Mouse (Mus musculus): ENCODE measurements around the gene Ubac1. TPM values are rescaled to one million over a fixed set of nuclear protein-coding genes. Genes with fewer than 3 reads are reported as not detected.

The Ubac1 gene
- polyA plus RNA-seq, 1 experiment from 2014 or later = 119 TPM

GRCm38 (mm10) chr2:26020714-26021560 lies 610 bp downstream of the Ubac1 start:
- Histone ChIP-seq H3K4me3 (peak overlapping the region; percentile 89), H3K9ac (replicated peaks) (peak overlapping the region; percentile 84), H3K27ac (replicated peaks) (peak overlapping the region; percentile 83), H3K36me3 (0 out of 2 replicates have a peak, but pooled peaks cover 5% of the 10 kb centered on the region), H3K4me2 (replicated peaks) (peak overlapping the region; percentile 96), H3K9me3 (no peaks in the 10 kb centered on the region), H3K27me3 (no peaks in the 10 kb centered on the region), H3K4me1 (peaks cover 24% of the 10 kb centered on the region)
- WGBS = 2% methylated on average over 38 of the region's 38 CpGs
- ATAC-seq (replicated peaks) = peak; percentile 39

GRCm38 (mm10) chr2:26019923-26020322 lies 1.6 kb downstream of the Ubac1 start:
- Histone ChIP-seq H3K9me3 (no peaks in the 10 kb centered on the region), H3K4me3 (no peak overlapping the region), H3K27ac (replicated peaks) (no peak overlapping the region), H3K27me3 (no peaks in the 10 kb centered on the region), H3K9ac (replicated peaks) (no peak overlapping the region), H3K36me3 (peaks cover 14% of the 10 kb centered on the region), H3K4me2 (replicated peaks) (peak overlapping the region; percentile 96; the same call in 1 of the 2 replicates), H3K4me1 (peaks cover 24% of the 10 kb centered on the region)
- WGBS = 80% methylated on average over 3 of the region's 3 CpGs
- ATAC-seq (replicated peaks) = no peak

GRCm38 (mm10) chr2:26017326-26017725 lies 4.2 kb downstream of the Ubac1 start:
- H3K27ac ChIP-seq (replicated peaks) = no peak overlapping the region
- H3K4me2 ChIP-seq (replicated peaks) = no peak overlapping the region
- peaks cover 35% of the 10 kb centered on the region for H3K36me3 ChIP-seq
- ATAC-seq (replicated peaks) = no peak
- H3K4me1 ChIP-seq = peaks cover 24% of the 10 kb centered on the region
- H3K4me3 ChIP-seq = no peak overlapping the region
- no peaks in the 10 kb centered on the region for H3K27me3 ChIP-seq
- no peak overlapping the region for H3K9ac ChIP-seq (replicated peaks)
- no peaks in the 10 kb centered on the region for H3K9me3 ChIP-seq
- 74% methylated on average over 4 of the region's 4 CpGs for WGBS

- Histone ChIP-seq H3K9ac (replicated peaks) (no peak overlapping the region), H3K4me3 (no peak overlapping the region), H3K36me3 (peaks cover 57% of the 10 kb centered on the region), H3K4me1 (no peaks in the 10 kb centered on the region), H3K4me2 (replicated peaks) (no peak overlapping the region), H3K27ac (replicated peaks) (no peak overlapping the region), H3K9me3 (no peaks in the 10 kb centered on the region), H3K27me3 (no peaks in the 10 kb centered on the region)
- ATAC-seq (replicated peaks) = no peak
- 97% methylated on average over 3 of the region's 3 CpGs for WGBS
Observed at GRCm38 (mm10) chr2:26013674-26014073, 7.9 kb downstream of the Ubac1 start.

GRCm38 (mm10) chr2:26011420-26011819 lies 10.1 kb downstream of the Ubac1 start:
- Histone ChIP-seq H3K4me3 (no peak overlapping the region), H3K4me2 (replicated peaks) (no peak overlapping the region), H3K27me3 (no peaks in the 10 kb centered on the region), H3K4me1 (no peaks in the 10 kb centered on the region), H3K9ac (replicated peaks) (no peak overlapping the region), H3K9me3 (no peaks in the 10 kb centered on the region), H3K36me3 (peaks cover 78% of the 10 kb centered on the region), H3K27ac (replicated peaks) (no peak overlapping the region)
- WGBS = 73% methylated on average over 1 of the region's 1 CpGs
- no peak for ATAC-seq (replicated peaks)

GRCm38 (mm10) chr2:26002001-26002400 lies 19.5 kb downstream of the Ubac1 start:
- Histone ChIP-seq H3K4me3 (no peak overlapping the region), H3K9ac (replicated peaks) (no peak overlapping the region), H3K36me3 (peaks cover 79% of the 10 kb centered on the region), H3K4me1 (no peaks in the 10 kb centered on the region), H3K27me3 (no peaks in the 10 kb centered on the region), H3K27ac (replicated peaks) (no peak overlapping the region), H3K4me2 (replicated peaks) (no peak overlapping the region), H3K9me3 (no peaks in the 10 kb centered on the region)
- WGBS = 64% methylated on average over 2 of the region's 2 CpGs
- no peak for ATAC-seq (replicated peaks)

- Histone ChIP-seq H3K9ac (replicated peaks) (no peak overlapping the region), H3K4me2 (replicated peaks) (no peak overlapping the region), H3K27ac (replicated peaks) (no peak overlapping the region), H3K4me3 (no peak overlapping the region), H3K4me1 (no peaks in the 10 kb centered on the region), H3K27me3 (no peaks in the 10 kb centered on the region), H3K9me3 (no peaks in the 10 kb centered on the region), H3K36me3 (peaks cover 70% of the 10 kb centered on the region)
- ATAC-seq (replicated peaks) = no peak
- WGBS = 93% methylated on average over 5 of the region's 5 CpGs
Observed at GRCm38 (mm10) chr2:26001136-26001535, 20.4 kb downstream of the Ubac1 start.

GRCm38 (mm10) chr2:25997716-25998115 lies 23.8 kb downstream of the Ubac1 start:
- WGBS = 93% methylated on average over 3 of the region's 3 CpGs
- H3K4me2 ChIP-seq (replicated peaks) = no peak overlapping the region
- no peak for ATAC-seq (replicated peaks)

GRCm38 (mm10) chr2:25994791-25995190 lies 26.8 kb downstream of the Ubac1 start:
- 86% methylated on average over 3 of the region's 3 CpGs for WGBS
- ATAC-seq (replicated peaks) = no peak
- Histone ChIP-seq H3K9me3 (no peaks in the 10 kb centered on the region), H3K9ac (replicated peaks) (no peak overlapping the region), H3K4me3 (no peak overlapping the region), H3K27me3 (no peaks in the 10 kb centered on the region), H3K36me3 (peaks cover 24% of the 10 kb centered on the region), H3K4me2 (replicated peaks) (no peak overlapping the region), H3K27ac (replicated peaks) (no peak overlapping the region), H3K4me1 (0 out of 2 replicates have a peak, but pooled peaks cover 2% of the 10 kb centered on the region)

More at GRCm38 (mm10) chr2:25997716-25998115, 23.8 kb downstream of the Ubac1 start:
- Histone ChIP-seq H3K9me3 (no peaks in the 10 kb centered on the region), H3K36me3 (peaks cover 40% of the 10 kb centered on the region), H3K4me3 (no peak overlapping the region), H3K9ac (replicated peaks) (no peak overlapping the region), H3K4me1 (0 out of 2 replicates have a peak, but pooled peaks cover under 1% of the 10 kb centered on the region), H3K27ac (replicated peaks) (no peak overlapping the region), H3K27me3 (no peaks in the 10 kb centered on the region)

- Histone ChIP-seq H3K9me3 (no peaks in the 10 kb centered on the region), H3K4me2 (replicated peaks) (no peak overlapping the region), H3K27ac (replicated peaks) (no peak overlapping the region), H3K36me3 (peaks cover 3% of the 10 kb centered on the region), H3K9ac (replicated peaks) (no peak overlapping the region), H3K4me1 (0 out of 2 replicates have a peak, but pooled peaks cover 2% of the 10 kb centered on the region), H3K27me3 (no peaks in the 10 kb centered on the region), H3K4me3 (no peak overlapping the region)
- WGBS = 72% methylated on average over 2 of the region's 2 CpGs
- ATAC-seq (replicated peaks) = no peak
Observed at GRCm38 (mm10) chr2:25992285-25992684, 29.3 kb downstream of the Ubac1 start.

GRCm38 (mm10) chr2:25989651-25990050 lies 31.9 kb downstream of the Ubac1 start:
- Histone ChIP-seq H3K4me1 (0 out of 2 replicates have a peak, but pooled peaks cover 2% of the 10 kb centered on the region), H3K9me3 (no peaks in the 10 kb centered on the region), H3K36me3 (no peaks in the 10 kb centered on the region), H3K4me3 (no peak overlapping the region), H3K27me3 (no peaks in the 10 kb centered on the region), H3K27ac (replicated peaks) (no peak overlapping the region), H3K9ac (replicated peaks) (no peak overlapping the region), H3K4me2 (replicated peaks) (no peak overlapping the region)
- 100% methylated on average over 1 of the region's 1 CpGs for WGBS
- no peak for ATAC-seq (replicated peaks)

- Histone ChIP-seq H3K36me3 (no peaks in the 10 kb centered on the region), H3K4me2 (replicated peaks) (no peak overlapping the region), H3K4me3 (no peak overlapping the region), H3K27me3 (no peaks in the 10 kb centered on the region), H3K27ac (replicated peaks) (no peak overlapping the region), H3K4me1 (peaks cover 9% of the 10 kb centered on the region), H3K9ac (replicated peaks) (no peak overlapping the region), H3K9me3 (no peaks in the 10 kb centered on the region)
- no peak for ATAC-seq (replicated peaks)
- 90% methylated on average over 6 of the region's 6 CpGs for WGBS
Observed at GRCm38 (mm10) chr2:25987817-25988216, 33.7 kb downstream of the Ubac1 start.

Measured in forebrain, embryonic 15.5 days (tissue).